Mouse (Mus musculus): ENCODE data around the gene Kcp.

Kcp gene

DNA sequence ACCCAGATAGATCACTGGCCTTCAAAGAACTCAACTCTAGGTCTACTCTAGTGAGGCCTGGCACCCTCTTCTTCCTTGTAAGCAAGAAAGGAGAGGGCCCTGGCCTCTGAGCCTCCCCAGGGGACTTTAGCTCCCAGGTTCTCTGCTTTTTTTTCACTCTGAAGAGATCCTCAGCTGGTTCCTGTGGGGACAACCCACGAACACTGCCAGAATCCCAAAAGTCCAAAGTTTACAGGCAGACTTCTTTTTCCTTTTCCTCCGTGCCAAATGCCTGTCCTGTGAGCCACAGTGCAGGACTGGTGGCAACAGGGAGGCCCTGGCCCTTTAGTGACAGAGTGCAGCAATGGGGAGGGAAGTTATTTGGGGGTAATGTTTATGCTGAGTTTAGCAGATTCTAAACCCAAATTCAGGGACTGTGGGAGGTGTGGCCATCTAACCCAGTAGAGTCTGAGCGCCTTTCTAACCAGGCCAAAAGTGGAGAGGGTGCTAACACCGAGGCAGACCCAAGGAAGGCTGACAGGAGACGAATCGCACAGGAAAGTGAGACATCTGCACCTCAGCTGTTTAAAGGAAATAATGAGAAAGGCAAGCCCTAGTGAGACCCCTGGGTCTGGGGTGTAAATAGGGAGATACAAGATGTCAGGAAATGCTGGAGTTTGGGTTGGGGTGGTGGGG, 15.0 kb upstream of the Kcp start:
- DNase-seq: no peak

DNA sequence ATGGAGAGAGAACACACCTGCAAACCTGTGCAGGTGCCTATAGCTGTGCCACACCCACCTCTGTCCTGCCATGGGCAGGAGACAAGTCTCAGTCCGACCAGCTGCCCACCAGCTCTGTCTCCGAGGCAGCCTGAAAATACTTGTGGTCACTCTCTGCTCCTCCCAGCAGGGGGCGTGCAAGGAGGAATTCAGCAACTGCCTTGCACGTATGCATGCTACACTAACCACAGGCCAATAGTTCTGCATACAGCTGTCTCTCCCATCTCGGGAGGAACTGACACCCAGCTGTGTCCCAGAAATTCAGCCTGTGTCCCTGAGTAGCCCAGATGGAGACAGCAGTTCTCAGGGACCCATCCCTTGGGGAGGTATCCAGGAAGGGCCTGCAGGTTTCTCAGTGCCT, 9.4 kb upstream of the Kcp start:
- peak; percentile 80 for DNase-seq

DNA sequence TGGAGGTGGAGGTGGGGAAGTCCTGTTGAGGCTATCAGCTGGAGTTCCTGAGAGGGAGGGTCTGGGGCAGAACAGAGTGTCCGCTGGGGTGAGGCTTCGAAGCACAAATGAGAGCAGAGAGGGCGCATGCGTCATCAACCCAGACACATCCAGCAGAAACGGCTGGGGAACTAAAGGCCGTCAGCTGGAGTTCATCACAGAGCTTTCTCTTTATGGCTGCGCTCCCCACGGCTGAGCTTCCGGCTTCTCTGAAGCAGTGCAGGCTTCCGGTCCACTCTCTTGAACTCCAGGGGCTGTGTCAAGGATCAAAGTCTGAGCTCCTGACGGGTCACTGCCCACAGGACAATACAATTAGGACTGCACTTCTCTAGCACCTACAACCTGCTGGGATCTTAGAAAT, 5.5 kb upstream of the Kcp start:
- peak; percentile 93 for DNase-seq

DNA sequence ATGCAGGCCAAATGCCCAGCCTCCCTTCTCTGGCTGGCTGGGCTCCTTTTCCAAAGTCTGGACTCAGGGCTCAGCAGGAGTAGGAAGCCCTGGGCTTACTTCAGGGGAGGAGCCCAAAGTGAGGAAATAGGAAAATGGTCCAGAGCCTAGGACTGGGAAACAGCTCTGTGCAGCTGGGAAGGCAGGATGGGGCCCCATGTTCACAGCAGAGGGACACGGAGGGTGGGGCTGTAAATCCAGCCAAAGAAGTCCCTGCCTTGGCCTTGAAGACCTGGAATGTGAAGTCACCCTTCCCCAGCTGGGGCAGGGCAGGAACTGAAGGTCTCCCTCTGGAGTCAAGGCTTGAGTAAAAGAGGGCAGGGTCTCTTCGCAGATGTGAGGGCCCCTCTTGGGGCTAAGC, 1.3 kb upstream of the Kcp start:
- peak; percentile 20 for DNase-seq

DNA sequence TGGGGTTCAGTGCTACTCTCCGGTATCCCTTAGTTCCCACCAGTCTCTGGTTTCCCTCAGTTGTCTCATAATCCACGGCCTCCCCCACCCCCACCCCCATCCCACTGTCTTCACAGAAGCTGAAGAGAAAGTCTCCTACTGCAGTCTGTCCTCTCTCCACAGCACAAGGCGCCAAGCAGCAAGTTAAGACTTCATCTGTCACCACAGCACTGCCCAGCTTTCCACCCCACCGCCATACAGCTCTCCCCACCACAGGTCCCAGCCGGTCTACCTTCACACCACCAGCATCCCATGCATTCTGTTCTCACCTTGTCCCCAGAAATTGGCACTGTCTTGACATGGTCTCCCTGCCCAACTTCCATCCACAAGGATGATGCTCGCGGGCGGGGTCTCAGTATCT, 918 bp downstream of the Kcp start:
- no peak for DNase-seq

DNA sequence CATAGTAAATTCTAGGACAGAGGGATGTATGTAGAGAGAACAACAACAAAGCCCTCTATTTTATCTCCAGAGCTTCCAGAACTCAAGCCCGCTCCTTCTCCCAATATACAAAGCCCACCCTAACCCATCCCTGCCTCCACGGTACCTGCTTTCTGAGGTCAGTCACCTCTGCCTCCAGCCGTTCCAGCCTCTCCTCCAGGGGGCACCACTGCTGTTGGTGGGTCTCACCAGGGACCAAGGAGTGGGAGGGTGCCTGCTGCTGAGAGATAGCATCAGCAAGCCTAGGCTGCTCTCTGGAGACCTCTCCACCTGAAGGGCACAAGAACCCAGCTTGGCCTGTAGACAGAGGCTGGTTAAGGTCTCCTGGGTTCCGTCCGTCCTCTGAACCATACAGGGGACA, 2.3 kb downstream of the Kcp start:
- no peak for DNase-seq

DNA sequence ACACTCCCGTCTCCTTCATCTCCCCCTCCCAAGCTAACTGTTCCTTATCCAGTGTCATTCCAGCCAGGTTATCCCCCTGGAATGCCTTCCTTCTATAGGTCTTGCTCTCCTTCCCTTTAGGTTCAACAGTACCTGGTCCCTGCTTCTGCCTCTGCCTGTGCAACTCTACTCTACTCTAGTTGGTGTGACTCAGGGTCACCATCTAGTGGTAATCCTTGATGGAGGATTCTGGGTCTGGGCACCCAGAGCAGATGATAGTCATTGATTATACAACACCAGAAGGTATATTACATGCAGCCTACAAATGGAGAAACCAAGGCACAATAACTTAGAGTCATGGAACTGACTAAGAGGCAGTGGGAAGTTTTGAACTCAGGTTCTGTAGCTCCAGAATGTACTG, 6.2 kb downstream of the Kcp start:
- DNase-seq: no peak

DNA sequence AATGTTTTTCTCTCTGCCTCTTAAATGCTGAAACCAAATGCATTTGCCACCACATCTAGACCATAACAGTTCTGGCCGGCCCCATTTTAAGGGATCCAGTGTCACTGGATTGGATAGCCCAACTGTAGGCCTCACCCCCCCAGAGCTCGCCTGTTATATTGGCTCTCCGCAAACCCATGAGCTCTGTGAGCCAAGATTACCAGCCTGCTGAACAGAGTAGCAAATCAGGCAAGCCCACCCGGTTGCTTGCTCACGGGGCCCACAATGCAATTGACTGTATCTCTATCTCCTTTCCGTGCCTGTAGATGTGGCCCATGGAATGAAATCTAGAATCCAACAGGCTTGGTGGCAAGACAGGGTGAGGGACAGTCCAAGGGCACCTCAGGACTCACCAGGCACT, 6.9 kb downstream of the Kcp start:
- no peak for DNase-seq

DNA sequence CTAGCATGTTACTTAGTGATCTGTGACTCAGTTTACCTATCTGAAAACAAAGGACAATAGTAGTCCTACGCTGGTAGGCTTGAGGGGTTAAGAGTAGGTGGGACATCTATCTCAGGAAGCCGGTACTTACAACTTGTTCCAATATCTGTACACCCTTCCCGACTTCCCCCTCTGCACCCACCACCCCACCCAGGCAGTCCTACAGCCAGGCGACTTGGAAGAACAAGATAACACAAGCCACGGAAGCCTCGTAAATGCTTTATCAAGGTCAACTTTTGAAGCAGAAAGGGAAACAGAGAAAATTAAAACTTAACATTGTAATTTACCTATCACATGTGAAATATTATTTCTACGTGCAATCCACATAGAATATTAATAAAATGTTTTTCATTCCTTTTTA, 7.6 kb downstream of the Kcp start:
- DNase-seq: no peak

DNA sequence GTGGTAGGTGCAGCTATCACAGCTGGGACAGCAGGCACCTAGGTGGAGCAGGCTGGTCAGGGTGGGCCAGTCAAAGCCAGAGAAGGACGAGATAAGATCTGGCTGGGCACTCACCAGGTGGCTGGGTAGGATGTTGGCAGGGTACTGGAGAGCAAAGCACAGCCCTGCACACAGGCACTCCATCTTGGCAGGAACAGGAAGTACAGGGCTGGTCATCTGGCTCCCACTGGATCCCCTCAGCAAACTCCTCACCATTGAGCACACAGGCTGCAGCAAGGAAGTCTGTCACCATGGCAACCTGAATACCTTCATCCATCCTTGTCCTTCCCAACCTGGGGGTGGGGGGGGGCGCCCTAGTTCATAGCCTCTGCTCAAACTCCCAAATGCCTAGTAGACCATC, 10.0 kb downstream of the Kcp start:
- no peak for DNase-seq

DNA sequence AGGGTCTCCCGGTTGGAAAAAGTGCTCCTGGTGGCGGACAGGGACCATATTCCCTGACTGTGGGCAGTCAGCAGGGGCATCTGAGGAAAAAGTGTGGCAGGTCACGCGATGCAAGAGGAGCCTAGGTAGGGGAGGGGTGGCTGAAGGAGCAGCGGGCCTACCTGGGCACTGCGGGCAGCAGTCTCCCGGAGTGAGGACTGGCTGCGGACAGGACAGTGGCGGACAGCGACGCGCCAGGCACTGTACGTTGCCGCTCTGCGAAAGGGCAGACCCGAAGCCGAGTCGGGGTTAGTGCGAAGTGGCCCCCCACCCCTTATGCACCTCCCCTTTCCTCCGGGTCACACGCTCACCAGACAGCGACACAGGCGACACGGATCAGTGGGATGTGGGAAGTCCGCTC, 11.5 kb downstream of the Kcp start:
- no peak for DNase-seq

DNA sequence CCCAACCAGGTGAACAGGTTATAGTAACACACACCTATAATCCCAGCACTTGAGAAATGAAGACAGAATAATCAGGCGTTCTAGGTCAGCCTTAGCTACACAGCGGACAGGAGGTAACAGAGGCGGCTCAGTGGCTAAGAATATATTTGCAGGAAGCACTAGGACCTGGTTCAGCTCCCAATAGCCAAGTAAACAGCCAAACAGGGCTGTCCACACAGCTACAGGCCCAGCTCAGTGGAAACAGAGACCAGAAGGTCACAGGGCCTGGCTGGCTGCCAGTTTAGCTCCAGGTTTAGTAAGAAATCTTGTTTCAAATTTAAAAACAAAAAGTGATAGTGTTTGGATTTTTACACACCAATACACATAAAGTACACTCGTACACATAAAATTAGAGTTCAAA, 13.7 kb downstream of the Kcp start:
- DNase-seq: no peak

DNA sequence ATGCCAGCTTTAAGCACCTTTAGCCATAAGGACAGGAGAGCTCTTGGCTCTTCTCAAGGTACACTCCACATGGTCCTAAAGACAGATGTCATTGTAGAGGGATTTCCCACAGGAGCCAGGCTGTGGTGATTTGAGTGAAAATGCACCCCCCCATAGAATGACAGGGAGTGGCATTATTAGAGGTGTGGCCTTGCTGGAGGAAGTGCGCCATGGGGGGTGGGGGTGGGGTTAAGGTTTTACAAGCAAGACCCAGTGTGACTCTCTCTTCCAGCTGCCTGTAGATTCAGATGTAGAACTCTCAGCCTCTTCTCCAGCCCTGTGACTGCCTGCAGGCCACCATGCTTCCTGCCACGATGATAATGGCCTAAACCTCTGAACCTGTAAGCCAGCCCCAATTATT, 21.8 kb downstream of the Kcp start:
- DNase-seq: no peak

DNA sequence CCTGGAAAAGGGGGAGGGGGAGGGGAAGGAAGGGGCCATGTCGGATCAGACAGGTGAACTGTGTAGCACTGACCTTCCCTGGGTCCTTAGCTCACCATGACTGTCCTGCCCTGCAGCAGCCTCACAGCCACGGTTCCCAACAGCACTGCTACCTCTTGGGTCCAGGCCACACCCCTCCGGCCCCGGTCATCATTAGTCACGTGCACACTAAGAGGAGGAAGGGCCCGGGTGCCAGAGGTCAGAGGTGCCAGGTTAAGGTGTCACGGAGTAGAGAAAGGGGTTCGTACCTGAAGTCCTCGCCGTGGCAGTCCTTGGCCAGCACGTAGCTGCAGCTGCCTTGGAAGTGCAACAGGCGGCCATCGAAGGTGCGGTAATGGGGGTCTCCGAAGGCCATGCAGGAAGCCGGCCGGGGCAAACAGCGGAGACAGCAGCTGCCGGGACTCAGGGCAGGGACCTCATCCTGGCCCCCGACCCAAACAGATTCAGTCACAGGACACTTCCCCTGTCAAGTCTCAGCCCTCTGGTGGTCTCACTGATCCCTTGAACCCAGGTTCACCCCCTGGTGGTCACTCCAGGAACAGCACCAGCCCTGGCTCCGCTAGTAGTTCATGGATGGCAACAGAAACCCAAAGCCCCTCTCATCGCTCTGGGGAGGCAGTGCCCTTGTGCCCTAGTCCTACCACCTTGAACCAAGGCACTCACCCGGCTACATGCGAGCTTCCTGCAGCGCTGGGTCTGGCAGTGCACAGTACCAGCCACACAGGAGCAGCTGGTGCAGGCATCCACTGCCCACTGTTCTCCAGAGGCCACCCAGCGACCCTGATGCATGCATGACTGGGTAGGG, 22.8 kb downstream of the Kcp start:
- peak; percentile 86 for DNase-seq

DNA sequence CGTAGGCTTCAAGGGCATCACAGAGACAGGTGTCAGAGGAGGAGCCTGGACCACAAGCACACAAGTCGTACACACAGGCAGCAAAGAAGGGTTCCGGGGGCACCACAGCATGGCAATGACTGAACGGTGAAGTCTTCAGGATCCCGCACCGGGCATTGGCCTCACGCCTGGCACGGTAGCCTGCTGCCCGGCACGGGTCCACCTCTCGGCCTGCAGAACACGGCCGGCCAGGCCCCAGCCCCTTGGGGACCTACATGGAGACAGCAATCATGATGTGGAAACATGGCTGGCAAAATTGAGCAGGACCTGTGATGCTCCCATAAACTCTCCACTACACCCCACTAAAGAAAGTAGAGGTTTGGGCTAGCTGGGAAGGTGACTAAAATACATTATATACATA, 25.1 kb downstream of the Kcp start:
- DNase-seq: no peak

DNA sequence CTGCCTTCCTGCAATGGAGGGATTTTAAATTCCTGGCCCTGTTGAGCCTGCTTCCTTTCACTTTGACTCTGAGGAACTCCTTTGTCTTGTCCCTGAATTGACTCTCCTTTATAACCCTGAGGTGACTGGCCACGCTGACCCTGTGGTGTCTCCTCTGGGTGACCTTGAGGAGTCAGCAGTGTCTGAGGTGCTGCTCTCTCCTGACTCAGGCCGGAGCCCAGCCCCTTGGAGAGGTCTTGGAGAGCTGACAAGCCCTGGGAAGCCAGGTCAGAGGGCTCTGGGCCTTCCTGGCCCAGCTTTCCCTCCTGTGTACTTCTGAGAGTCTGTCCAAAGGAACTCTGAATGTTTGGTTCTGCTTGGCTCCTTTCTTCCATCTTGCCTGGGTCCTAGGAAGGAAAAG, 33.0 kb downstream of the Kcp start:
- no peak for DNase-seq

DNA sequence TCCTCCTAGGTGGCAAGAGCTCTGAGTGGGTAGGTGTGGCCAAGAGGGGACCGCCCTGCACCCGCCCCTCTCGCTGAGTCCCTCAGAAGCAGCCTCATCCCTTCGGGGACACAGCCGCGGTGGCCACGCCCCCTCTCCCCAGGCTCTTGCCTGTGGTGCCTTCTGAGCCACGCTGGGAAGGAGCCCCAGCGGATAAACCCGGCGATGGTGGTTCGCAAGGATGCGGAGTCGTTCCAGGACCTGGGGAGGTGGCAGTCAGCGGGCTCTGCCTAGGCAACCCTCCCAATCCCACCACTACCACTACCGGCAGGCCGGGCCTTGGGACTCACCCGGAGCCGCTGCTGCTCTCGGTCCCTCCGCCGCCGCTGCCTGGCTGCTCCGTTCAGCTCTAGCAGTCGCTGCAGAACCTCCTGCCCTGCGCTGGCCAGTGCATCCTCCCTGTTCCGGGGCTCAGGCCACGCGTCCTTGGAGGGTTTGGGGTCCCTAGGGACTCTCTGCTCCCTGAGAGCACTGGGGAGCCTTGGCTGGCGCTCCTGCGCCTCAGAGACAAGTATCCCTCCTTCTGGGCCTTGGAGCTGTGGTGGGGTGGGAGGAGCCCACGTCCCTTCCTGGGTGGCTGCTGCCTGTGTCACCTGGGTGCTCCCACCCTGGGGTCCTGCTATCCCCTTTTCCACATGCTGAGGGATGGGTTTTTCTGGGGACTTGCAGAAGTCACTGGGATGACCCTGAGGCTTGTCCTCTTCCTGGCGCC, 33.6 kb downstream of the Kcp start:
- peak; percentile 90 for DNase-seq

DNA sequence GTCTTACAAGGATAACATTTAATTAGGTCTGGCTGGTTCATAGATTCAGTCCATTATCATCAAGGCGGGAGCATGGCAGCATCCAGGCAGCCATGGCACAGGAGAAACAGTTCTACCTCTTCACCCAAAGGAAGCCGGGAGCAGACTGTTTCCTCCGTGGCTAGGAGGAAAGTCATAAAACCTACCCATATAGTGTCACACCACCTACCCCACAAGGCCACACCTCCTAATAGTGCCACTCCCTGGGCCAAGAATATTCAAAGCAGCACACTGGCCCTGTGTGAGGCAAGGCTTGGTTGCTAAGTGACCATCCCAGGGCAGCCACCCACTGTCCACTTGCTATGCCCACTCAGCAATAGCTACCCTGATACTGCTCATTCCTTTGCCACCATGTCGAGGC, 36.6 kb downstream of the Kcp start, which contains the start of gene Atp6v1fnb:
TSS of gene Atp6v1fnb (plus strand) at position 301 of the 400 bp plus-strand sequence.
- no peak for DNase-seq

DNA sequence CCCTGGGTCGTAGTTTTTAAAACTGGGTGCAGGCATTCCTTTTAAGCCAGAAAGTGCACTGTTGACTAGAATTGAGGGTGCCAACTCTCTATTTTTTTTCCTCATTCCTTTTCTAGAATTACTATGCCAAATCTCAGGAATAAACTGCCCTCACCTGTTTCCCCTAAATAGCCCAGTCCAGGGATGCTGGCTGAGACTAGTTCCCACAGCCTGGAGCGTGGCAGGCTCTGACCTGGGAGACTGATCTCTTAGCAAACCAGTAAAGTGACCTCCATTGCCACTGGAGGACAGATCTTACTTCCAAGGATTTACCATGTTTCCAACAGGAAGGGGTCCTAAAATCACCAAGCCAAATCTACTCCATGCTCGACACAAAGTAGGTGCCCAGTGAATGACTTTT, 38.9 kb downstream of the Kcp start:
- DNase-seq: no peak

DNA sequence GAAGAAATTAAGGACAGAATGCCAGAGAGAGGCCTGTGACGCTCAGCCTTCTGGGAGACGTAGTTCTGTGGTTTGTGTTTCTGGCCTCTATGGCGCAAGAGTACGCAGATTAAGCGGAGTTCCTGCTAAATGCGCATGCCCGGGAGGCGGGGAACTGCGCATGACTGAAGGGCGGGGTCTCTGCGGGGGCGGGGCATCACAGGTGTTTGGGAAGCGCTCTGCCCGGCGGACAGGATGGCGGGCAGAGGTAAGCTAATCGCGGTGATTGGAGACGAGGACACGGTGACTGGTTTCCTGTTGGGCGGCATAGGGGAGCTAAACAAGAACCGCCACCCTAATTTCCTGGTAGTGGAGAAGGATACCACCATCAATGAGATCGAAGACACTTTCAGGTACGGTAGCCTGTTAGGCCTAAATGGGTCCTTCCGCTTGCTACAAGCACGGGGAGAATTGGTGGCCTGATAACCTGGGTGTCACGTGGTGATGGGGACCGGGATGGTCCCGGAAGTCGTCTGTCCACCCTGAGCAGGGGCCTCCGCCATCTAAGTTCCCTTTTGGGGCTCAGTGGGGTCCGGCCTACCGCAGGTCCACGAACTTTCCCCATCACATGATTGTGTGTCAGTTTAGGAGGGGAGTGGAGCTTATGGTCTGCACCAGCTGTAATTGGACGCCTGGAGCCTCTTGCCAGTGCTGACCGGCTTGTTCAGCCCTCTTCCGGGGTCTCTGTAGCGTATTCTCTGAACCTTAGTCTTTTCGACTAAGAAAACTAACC, 40.0 kb downstream of the Kcp start, which contains the start of gene Atp6v1f:
TSS of gene Atp6v1f (plus strand) at position 136 of the 772 bp plus-strand sequence.
- peak; percentile 96 for DNase-seq

DNA sequence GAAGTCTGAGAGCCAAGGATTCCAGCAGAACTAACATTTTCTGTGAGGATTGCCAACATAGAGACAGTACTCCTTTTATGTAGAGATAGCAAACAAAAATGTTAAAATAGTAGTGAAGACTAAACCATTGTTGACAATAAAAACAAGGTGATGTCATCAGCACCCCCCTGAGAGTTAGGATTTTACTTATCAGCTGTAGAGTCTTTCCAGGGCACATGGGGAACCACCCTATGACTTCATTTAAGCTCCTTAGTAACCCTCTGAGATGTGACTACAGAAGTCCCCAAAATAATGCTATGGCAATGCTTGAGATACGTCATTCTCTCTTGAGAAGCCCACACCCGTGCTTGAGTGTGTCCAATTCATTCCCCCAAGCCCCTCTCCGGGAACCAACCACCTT, 44.4 kb downstream of the Kcp start:
- no peak for DNase-seq

DNA sequence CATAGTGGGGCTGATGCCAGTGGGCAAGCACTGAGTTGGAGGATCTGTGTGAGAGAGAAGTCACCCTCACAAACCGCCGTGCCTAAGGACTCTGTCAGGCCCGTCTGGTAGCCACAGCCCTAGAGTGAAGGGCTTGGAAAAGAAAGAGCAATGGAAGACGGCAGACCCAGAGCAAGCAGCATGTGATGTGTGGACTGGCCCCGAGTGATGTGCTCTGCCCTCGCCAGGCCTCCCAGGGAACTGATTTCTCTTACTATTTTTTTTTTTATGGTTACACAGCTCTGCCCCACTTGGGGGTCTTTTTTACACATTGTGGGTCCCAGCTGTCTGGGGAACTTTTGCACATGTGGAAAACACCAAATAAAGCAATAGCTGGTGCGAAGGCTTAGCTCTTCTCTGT, 46.2 kb downstream of the Kcp start:
- no peak for DNase-seq

DNA sequence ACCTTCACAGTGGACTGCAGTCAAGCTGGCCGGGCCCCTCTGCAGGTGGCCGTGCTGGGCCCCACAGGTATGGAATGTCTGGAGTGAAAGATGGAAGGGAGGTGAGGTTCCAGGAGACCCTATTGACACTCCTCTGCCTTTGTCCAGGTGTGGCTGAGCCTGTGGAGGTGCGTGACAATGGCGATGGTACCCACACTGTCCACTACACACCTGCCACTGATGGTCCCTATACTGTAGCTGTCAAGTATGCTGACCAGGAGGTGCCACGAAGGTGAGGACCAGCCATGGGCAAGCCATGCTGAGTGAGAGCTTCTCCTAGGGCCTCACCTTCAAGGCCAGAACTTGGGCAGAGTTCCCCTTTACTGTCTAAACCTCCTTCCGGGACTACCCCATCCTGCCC, 57.1 kb downstream of the Kcp start:
- no peak for DNase-seq
